Mouse (Mus musculus): ENCODE results near the gene Ano1. TPM values are rescaled to one million over a fixed set of nuclear protein-coding genes. Genes with fewer than 3 reads are reported as not detected.

Ano1 gene
- 13.0 and 15.1 TPM in 2 replicates for polyA plus RNA-seq (2015; fragmentation: Nextera tagmentation; extraction: Ambion mirVana)

GRCm38 (mm10) chr7:144751833-144752232 is at the start of gene Ano1:
Gene Ano1 (minus strand): TSS chr7:144751974.
- Histone ChIP-seq H3K27me3 (no peaks in the 10 kb centered on the region), H3K9ac (replicated peaks) (no peak within 1 kb of the TSS), H3K4me1 (replicated peaks) (no peaks in the 10 kb centered on the region), H3K27ac (no peak within 1 kb of the TSS), H3K36me3 (no peaks in the 10 kb centered on the region), H3K4me3 (replicated peaks) (no peak within 1 kb of the TSS), H3K9me3 (no peaks in the 10 kb centered on the region), H3K4me2 (replicated peaks) (no peak within 1 kb of the TSS)
- 92% methylated on average over 9 of the region's 9 CpGs for WGBS
- ATAC-seq = no peak

- H3K27ac ChIP-seq = no peak overlapping the region
- H3K9ac ChIP-seq (replicated peaks) = no peak overlapping the region
- 52% methylated on average over 1 of the region's 1 CpGs for WGBS
- no peak overlapping the region for H3K4me3 ChIP-seq (replicated peaks)
- H3K27me3 ChIP-seq = no peaks in the 10 kb centered on the region
- peak; percentile 63; the same call in 1 of the 2 replicates for ATAC-seq
- no peak overlapping the region for H3K4me2 ChIP-seq (replicated peaks)
- H3K4me1 ChIP-seq (replicated peaks) = peaks cover 16% of the 10 kb centered on the region; the same call in 1 of the 2 replicates
- no peaks in the 10 kb centered on the region for H3K36me3 ChIP-seq
- H3K9me3 ChIP-seq = no peaks in the 10 kb centered on the region
Measured at GRCm38 (mm10) chr7:144798471-144798870, 46.7 kb upstream of the Ano1 start.

GRCm38 (mm10) chr7:144796986-144797735 is 45.4 kb upstream of the Ano1 start:
- Histone ChIP-seq H3K36me3 (no peaks in the 10 kb centered on the region), H3K4me2 (replicated peaks) (no peak overlapping the region), H3K9me3 (no peaks in the 10 kb centered on the region; the same call in 1 of the 2 replicates), H3K27ac (peak overlapping the region; percentile 39; the same call in 1 of the 2 replicates), H3K4me1 (replicated peaks) (peaks cover 16% of the 10 kb centered on the region; the same call in 1 of the 2 replicates), H3K27me3 (no peaks in the 10 kb centered on the region), H3K4me3 (replicated peaks) (no peak overlapping the region), H3K9ac (replicated peaks) (no peak overlapping the region)
- WGBS = 54% methylated on average over 17 of the region's 17 CpGs
- no peak for ATAC-seq

GRCm38 (mm10) chr7:144795976-144796474 is 44.3 kb upstream of the Ano1 start:
- Histone ChIP-seq H3K9ac (replicated peaks) (no peak overlapping the region), H3K4me1 (replicated peaks) (peaks cover 16% of the 10 kb centered on the region; the same call in 1 of the 2 replicates), H3K4me2 (replicated peaks) (no peak overlapping the region), H3K9me3 (no peaks in the 10 kb centered on the region; the same call in 1 of the 2 replicates), H3K27ac (no peak overlapping the region), H3K4me3 (replicated peaks) (no peak overlapping the region), H3K27me3 (no peaks in the 10 kb centered on the region), H3K36me3 (no peaks in the 10 kb centered on the region)
- 84% methylated on average over 9 of the region's 9 CpGs for WGBS
- no peak for ATAC-seq

- no peak for ATAC-seq
- no peak overlapping the region for H3K27ac ChIP-seq
- H3K36me3 ChIP-seq = no peaks in the 10 kb centered on the region
- 88% methylated on average over 10 of the region's 10 CpGs for WGBS
- no peaks in the 10 kb centered on the region; the same call in 1 of the 2 replicates for H3K9me3 ChIP-seq
- no peak overlapping the region for H3K4me2 ChIP-seq (replicated peaks)
- H3K4me1 ChIP-seq (replicated peaks) = peaks cover 11% of the 10 kb centered on the region; the same call in 1 of the 2 replicates
- H3K4me3 ChIP-seq (replicated peaks) = no peak overlapping the region
- H3K27me3 ChIP-seq = no peaks in the 10 kb centered on the region
- H3K9ac ChIP-seq (replicated peaks) = no peak overlapping the region
Measured at GRCm38 (mm10) chr7:144793296-144793695, 41.5 kb upstream of the Ano1 start.

- no peaks in the 10 kb centered on the region for H3K4me1 ChIP-seq (replicated peaks)
- H3K27ac ChIP-seq = no peak overlapping the region
- no peak overlapping the region for H3K4me3 ChIP-seq (replicated peaks)
- ATAC-seq = no peak
- no peaks in the 10 kb centered on the region for H3K27me3 ChIP-seq
- no peaks in the 10 kb centered on the region for H3K36me3 ChIP-seq
- H3K4me2 ChIP-seq (replicated peaks) = no peak overlapping the region
- WGBS = 85% methylated on average over 7 of the region's 7 CpGs
- H3K9ac ChIP-seq (replicated peaks) = no peak overlapping the region
- H3K9me3 ChIP-seq = no peaks in the 10 kb centered on the region; the same call in 1 of the 2 replicates
Measured at GRCm38 (mm10) chr7:144791426-144791825, 39.7 kb upstream of the Ano1 start.

GRCm38 (mm10) chr7:144789601-144790556 is 38.1 kb upstream of the Ano1 start:
- no peaks in the 10 kb centered on the region; the same call in 1 of the 2 replicates for H3K9me3 ChIP-seq
- peak overlapping the region; percentile 27 for H3K4me3 ChIP-seq (replicated peaks)
- H3K36me3 ChIP-seq = no peaks in the 10 kb centered on the region
- no peaks in the 10 kb centered on the region for H3K4me1 ChIP-seq (replicated peaks)
- peak overlapping the region; percentile 47 for H3K4me2 ChIP-seq (replicated peaks)
- ATAC-seq = no peak
- H3K27me3 ChIP-seq = no peaks in the 10 kb centered on the region
- WGBS = 47% methylated on average over 36 of the region's 36 CpGs
- H3K9ac ChIP-seq (replicated peaks) = no peak overlapping the region
- H3K27ac ChIP-seq = no peak overlapping the region

- no peak for ATAC-seq
- H3K9me3 ChIP-seq = no peaks in the 10 kb centered on the region; the same call in 1 of the 2 replicates
- no peaks in the 10 kb centered on the region for H3K4me1 ChIP-seq (replicated peaks)
- no peaks in the 10 kb centered on the region for H3K36me3 ChIP-seq
- no peaks in the 10 kb centered on the region for H3K27me3 ChIP-seq
- 75% methylated on average over 4 of the region's 4 CpGs for WGBS
- H3K27ac ChIP-seq = no peak overlapping the region
- H3K4me3 ChIP-seq (replicated peaks) = no peak overlapping the region
- H3K4me2 ChIP-seq (replicated peaks) = no peak overlapping the region
- no peak overlapping the region for H3K9ac ChIP-seq (replicated peaks)
Measured at GRCm38 (mm10) chr7:144788631-144789030, 36.9 kb upstream of the Ano1 start.

GRCm38 (mm10) chr7:144787501-144787900 is 35.7 kb upstream of the Ano1 start:
- no peak overlapping the region for H3K4me2 ChIP-seq (replicated peaks)
- no peaks in the 10 kb centered on the region for H3K36me3 ChIP-seq
- H3K4me3 ChIP-seq (replicated peaks) = no peak overlapping the region
- 90% methylated on average over 5 of the region's 5 CpGs for WGBS
- H3K27ac ChIP-seq = no peak overlapping the region
- H3K9me3 ChIP-seq = no peaks in the 10 kb centered on the region
- no peak overlapping the region for H3K9ac ChIP-seq (replicated peaks)
- no peak for ATAC-seq
- H3K27me3 ChIP-seq = no peaks in the 10 kb centered on the region
- no peaks in the 10 kb centered on the region for H3K4me1 ChIP-seq (replicated peaks)

GRCm38 (mm10) chr7:144786571-144786970 is 34.8 kb upstream of the Ano1 start:
- H3K4me1 ChIP-seq (replicated peaks) = no peaks in the 10 kb centered on the region
- WGBS = 71% methylated on average over 3 of the region's 3 CpGs
- H3K27ac ChIP-seq = no peak overlapping the region
- no peak overlapping the region for H3K4me3 ChIP-seq (replicated peaks)
- ATAC-seq = no peak
- H3K4me2 ChIP-seq (replicated peaks) = no peak overlapping the region
- H3K9me3 ChIP-seq = no peaks in the 10 kb centered on the region
- no peak overlapping the region for H3K9ac ChIP-seq (replicated peaks)
- H3K27me3 ChIP-seq = no peaks in the 10 kb centered on the region; the same call in 1 of the 2 replicates
- no peaks in the 10 kb centered on the region for H3K36me3 ChIP-seq

- no peak for ATAC-seq
- no peak overlapping the region for H3K4me2 ChIP-seq (replicated peaks)
- WGBS = 71% methylated on average over 4 of the region's 4 CpGs
- no peaks in the 10 kb centered on the region for H3K4me1 ChIP-seq (replicated peaks)
- no peak overlapping the region for H3K27ac ChIP-seq
- H3K27me3 ChIP-seq = no peaks in the 10 kb centered on the region; the same call in 1 of the 2 replicates
- H3K4me3 ChIP-seq (replicated peaks) = no peak overlapping the region
- H3K9me3 ChIP-seq = no peaks in the 10 kb centered on the region
- H3K36me3 ChIP-seq = no peaks in the 10 kb centered on the region
- no peak overlapping the region for H3K9ac ChIP-seq (replicated peaks)
Measured at GRCm38 (mm10) chr7:144784176-144784575, 32.4 kb upstream of the Ano1 start.

Data from midbrain, embryonic 13.5 days (tissue).